Mouse (Mus musculus): ENCODE results near the gene Magel2. TPM values are rescaled to one million over a fixed set of nuclear protein-coding genes. Genes with fewer than 3 reads are reported as not detected.

Magel2 gene
- polyA plus RNA-seq (2016; fragmentation: Nextera tagmentation; extraction: Ambion mirVana), result 0.08 and 0.11 TPM in 2 replicates

GRCm38 (mm10) chr7:62376510-62377304, at the start of gene Magel2:
Gene Magel2, plus strand, starts transcription at chr7:62377010.
- 14% methylated on average over 31 of the region's 31 CpGs for WGBS (ENCODE audit: insufficient replicate concordance)
- Histone ChIP-seq H3K4me2 (peak within 1 kb of the TSS; percentile 47), H3K27me3 (replicated peaks) (peaks cover 8% of the 10 kb centered on the region; the same call in 1 of the 2 replicates), H3K27ac (no peak within 1 kb of the TSS), H3K36me3 (no peaks in the 10 kb centered on the region), H3K9me3 (replicated peaks) (0 out of 2 replicates have a peak, but pooled peaks cover 4% of the 10 kb centered on the region), H3K4me1 (no peaks in the 10 kb centered on the region), H3K4me3 (peak within 1 kb of the TSS; percentile 27), H3K9ac (no peak within 1 kb of the TSS)
- no peak; the same call in 1 of the 2 replicates for ATAC-seq

GRCm38 (mm10) chr7:62345411-62345810, 31.4 kb upstream of the Magel2 start:
- no peaks in the 10 kb centered on the region for H3K9me3 ChIP-seq (replicated peaks)
- no peak overlapping the region for H3K4me3 ChIP-seq
- WGBS (ENCODE audit: insufficient replicate concordance), result 30% methylated on average over 1 of the region's 1 CpGs
- H3K4me2 ChIP-seq, result no peak overlapping the region
- no peak overlapping the region for H3K27ac ChIP-seq
- H3K4me1 ChIP-seq, result no peaks in the 10 kb centered on the region
- ATAC-seq, result no peak
- no peaks in the 10 kb centered on the region for H3K36me3 ChIP-seq
- H3K27me3 ChIP-seq (replicated peaks), result peaks cover 10% of the 10 kb centered on the region; the same call in 1 of the 2 replicates
- no peak overlapping the region for H3K9ac ChIP-seq

GRCm38 (mm10) chr7:62346269-62346668, 30.5 kb upstream of the Magel2 start, which contains the start of gene Ndn:
Gene Ndn, plus strand, starts transcription at chr7:62346569.
- Histone ChIP-seq H3K4me3 (no peak within 1 kb of the TSS), H3K9ac (no peak within 1 kb of the TSS), H3K36me3 (no peaks in the 10 kb centered on the region), H3K27ac (no peak within 1 kb of the TSS), H3K4me2 (no peak within 1 kb of the TSS), H3K4me1 (no peaks in the 10 kb centered on the region), H3K27me3 (replicated peaks) (peaks cover 10% of the 10 kb centered on the region; the same call in 1 of the 2 replicates), H3K9me3 (replicated peaks) (no peaks in the 10 kb centered on the region)
- 36% methylated on average over 1 of the region's 1 CpGs for WGBS (ENCODE audit: insufficient replicate concordance)
- ATAC-seq, result no peak

GRCm38 (mm10) chr7:62348106-62348803, 28.6 kb upstream of the Magel2 start:
- no peaks in the 10 kb centered on the region for H3K36me3 ChIP-seq
- 9% methylated on average over 42 of the region's 42 CpGs for WGBS (ENCODE audit: insufficient replicate concordance)
- no peaks in the 10 kb centered on the region for H3K4me1 ChIP-seq
- H3K9ac ChIP-seq, result no peak overlapping the region; the same call in 1 of the 2 replicates
- H3K9me3 ChIP-seq (replicated peaks), result no peaks in the 10 kb centered on the region
- H3K27ac ChIP-seq, result no peak overlapping the region
- H3K4me2 ChIP-seq, result peak overlapping the region; percentile 53
- peaks cover 10% of the 10 kb centered on the region; the same call in 1 of the 2 replicates for H3K27me3 ChIP-seq (replicated peaks)
- peak overlapping the region; percentile 38 for H3K4me3 ChIP-seq
- ATAC-seq, result peak; percentile 35; the same call in 1 of the 2 replicates

GRCm38 (mm10) chr7:62348804-62349190, 28.0 kb upstream of the Magel2 start:
- ATAC-seq, result no peak; the same call in 1 of the 2 replicates
- no peaks in the 10 kb centered on the region for H3K4me1 ChIP-seq
- H3K27ac ChIP-seq, result no peak overlapping the region
- H3K4me3 ChIP-seq, result peak overlapping the region; percentile 38
- H3K27me3 ChIP-seq (replicated peaks), result peaks cover 10% of the 10 kb centered on the region; the same call in 1 of the 2 replicates
- peak overlapping the region; percentile 53 for H3K4me2 ChIP-seq
- 32% methylated on average over 17 of the region's 17 CpGs for WGBS (ENCODE audit: insufficient replicate concordance)
- H3K36me3 ChIP-seq, result no peaks in the 10 kb centered on the region
- H3K9me3 ChIP-seq (replicated peaks), result no peaks in the 10 kb centered on the region
- no peak overlapping the region; the same call in 1 of the 2 replicates for H3K9ac ChIP-seq

- peaks cover 10% of the 10 kb centered on the region; the same call in 1 of the 2 replicates for H3K27me3 ChIP-seq (replicated peaks)
- no peaks in the 10 kb centered on the region for H3K4me1 ChIP-seq
- H3K4me3 ChIP-seq, result no peak overlapping the region
- no peak for ATAC-seq
- 48% methylated on average over 8 of the region's 8 CpGs for WGBS (ENCODE audit: insufficient replicate concordance)
- H3K27ac ChIP-seq, result no peak overlapping the region
- H3K9ac ChIP-seq, result no peak overlapping the region
- no peaks in the 10 kb centered on the region for H3K36me3 ChIP-seq
- H3K4me2 ChIP-seq, result no peak overlapping the region
- H3K9me3 ChIP-seq (replicated peaks), result no peaks in the 10 kb centered on the region
These were observed 25.5 kb upstream of the Magel2 start for GRCm38 (mm10) chr7:62351266-62351665.

GRCm38 (mm10) chr7:62365039-62365636, 11.7 kb upstream of the Magel2 start:
- Histone ChIP-seq H3K9me3 (replicated peaks) (no peaks in the 10 kb centered on the region), H3K27me3 (replicated peaks) (no peaks in the 10 kb centered on the region), H3K4me3 (no peak overlapping the region), H3K36me3 (no peaks in the 10 kb centered on the region), H3K4me2 (no peak overlapping the region), H3K9ac (no peak overlapping the region), H3K4me1 (no peaks in the 10 kb centered on the region), H3K27ac (no peak overlapping the region)
- ATAC-seq, result no peak
- 51% methylated on average over 7 of the region's 7 CpGs for WGBS (ENCODE audit: insufficient replicate concordance)

GRCm38 (mm10) chr7:62366730-62367129, 10.1 kb upstream of the Magel2 start:
- H3K27me3 ChIP-seq (replicated peaks), result no peaks in the 10 kb centered on the region
- H3K4me3 ChIP-seq, result no peak overlapping the region
- no peak for ATAC-seq
- no peak overlapping the region for H3K9ac ChIP-seq
- no peak overlapping the region for H3K27ac ChIP-seq
- 62% methylated on average over 8 of the region's 8 CpGs for whole genome bisulfite sequencing (ENCODE audit: insufficient replicate concordance)
- no peaks in the 10 kb centered on the region for H3K4me1 ChIP-seq
- H3K36me3 ChIP-seq, result no peaks in the 10 kb centered on the region
- no peak overlapping the region for H3K4me2 ChIP-seq
- H3K9me3 ChIP-seq (replicated peaks), result no peaks in the 10 kb centered on the region

GRCm38 (mm10) chr7:62375658-62376057, 1.2 kb upstream of the Magel2 start:
- Histone ChIP-seq H3K4me1 (no peaks in the 10 kb centered on the region), H3K9me3 (replicated peaks) (0 out of 2 replicates have a peak, but pooled peaks cover 4% of the 10 kb centered on the region), H3K4me2 (no peak overlapping the region), H3K9ac (no peak overlapping the region), H3K4me3 (no peak overlapping the region), H3K27ac (no peak overlapping the region), H3K27me3 (replicated peaks) (peaks cover 8% of the 10 kb centered on the region; the same call in 1 of the 2 replicates), H3K36me3 (no peaks in the 10 kb centered on the region)
- 21% methylated on average over 4 of the region's 4 CpGs for WGBS (ENCODE audit: insufficient replicate concordance)
- no peak for ATAC-seq

GRCm38 (mm10) chr7:62377313-62377712, 503 bp downstream of the Magel2 start:
- Histone ChIP-seq H3K4me1 (no peaks in the 10 kb centered on the region), H3K4me2 (peak overlapping the region; percentile 47), H3K27me3 (replicated peaks) (peaks cover 8% of the 10 kb centered on the region; the same call in 1 of the 2 replicates), H3K27ac (no peak overlapping the region), H3K36me3 (no peaks in the 10 kb centered on the region), H3K9ac (no peak overlapping the region), H3K9me3 (replicated peaks) (0 out of 2 replicates have a peak, but pooled peaks cover 4% of the 10 kb centered on the region), H3K4me3 (peak overlapping the region; percentile 27)
- 32% methylated on average over 12 of the region's 14 CpGs for WGBS (ENCODE audit: insufficient replicate concordance)
- no peak for ATAC-seq

GRCm38 (mm10) chr7:62378529-62378928, 1.7 kb downstream of the Magel2 start:
- 69% methylated on average over 9 of the region's 9 CpGs for WGBS (ENCODE audit: insufficient replicate concordance)
- H3K9me3 ChIP-seq (replicated peaks), result 0 out of 2 replicates have a peak, but pooled peaks cover 4% of the 10 kb centered on the region
- no peak overlapping the region for H3K27ac ChIP-seq
- no peak overlapping the region for H3K9ac ChIP-seq
- peaks cover 8% of the 10 kb centered on the region; the same call in 1 of the 2 replicates for H3K27me3 ChIP-seq (replicated peaks)
- H3K4me1 ChIP-seq, result no peaks in the 10 kb centered on the region
- no peak overlapping the region for H3K4me2 ChIP-seq
- no peak for ATAC-seq
- no peak overlapping the region for H3K4me3 ChIP-seq
- H3K36me3 ChIP-seq, result no peaks in the 10 kb centered on the region
